Mouse (Mus musculus): ENCODE measurements around the gene Tmem91. TPM values are rescaled to one million over a fixed set of nuclear protein-coding genes. Genes with fewer than 3 reads are reported as not detected.

Tmem91 gene
- polyA plus RNA-seq, 1 experiment from 2014 or later, result 2.2 TPM

DNA sequence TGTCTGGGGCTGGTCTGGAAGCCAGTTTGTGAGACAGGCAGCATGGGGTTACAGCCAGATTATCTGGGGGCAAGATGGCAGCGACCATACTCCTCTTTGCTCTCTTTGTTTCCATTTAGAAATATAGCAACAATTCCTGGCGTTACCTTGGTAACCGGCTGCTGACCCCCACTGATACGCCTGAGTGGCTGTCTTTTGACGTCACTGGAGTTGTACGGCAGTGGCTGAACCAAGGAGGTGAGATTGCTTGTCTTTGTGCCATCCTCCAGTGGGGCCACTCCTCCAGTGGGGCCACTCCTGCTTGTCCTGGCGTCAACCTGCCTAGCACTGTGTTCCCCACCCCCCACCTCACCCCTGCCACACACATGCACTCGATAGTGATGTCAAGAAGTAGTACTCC lies 19.1 kb upstream of the Tmem91 start:
- Histone ChIP-seq H3K36me3 (ENCODE audit: control insufficient read depth, insufficient read depth, low read length) (peaks cover 29% of the 10 kb centered on the region), H3K27me3 (ENCODE audit: control insufficient read depth, insufficient read depth, low read length) (no peaks in the 10 kb centered on the region), H3K27ac (replicated peaks in 1 of 2; ENCODE audit: control insufficient read depth in 1 of 2, insufficient read depth in 1 of 2, low read depth in 2 of 2, low read length in 2 of 2) (no peak overlapping the region), H3K4me2 (ENCODE audit: low read length) (no peak overlapping the region), H3K9ac (ENCODE audit: low read length) (no peak overlapping the region), H3K9me3 (ENCODE audit: control insufficient read depth, low read length) (no peaks in the 10 kb centered on the region), H3K4me3 (ENCODE audit: control insufficient read depth in 1 of 2, insufficient read depth in 1 of 2, low read depth in 1 of 2, low read length in 2 of 2) (no peak overlapping the region), H3K4me1 (ENCODE audit: control insufficient read depth in 2 of 2, insufficient read depth in 2 of 2, low read length in 2 of 2) (no peaks in the 10 kb centered on the region; a peak in 1 of 4 replicates)
- no peak for ATAC-seq (ENCODE audit: insufficient number of reproducible peaks, insufficient read depth, low FRiP score, low read depth)
- WGBS, result 68% methylated on average over 8 of the region's 8 CpGs

DNA sequence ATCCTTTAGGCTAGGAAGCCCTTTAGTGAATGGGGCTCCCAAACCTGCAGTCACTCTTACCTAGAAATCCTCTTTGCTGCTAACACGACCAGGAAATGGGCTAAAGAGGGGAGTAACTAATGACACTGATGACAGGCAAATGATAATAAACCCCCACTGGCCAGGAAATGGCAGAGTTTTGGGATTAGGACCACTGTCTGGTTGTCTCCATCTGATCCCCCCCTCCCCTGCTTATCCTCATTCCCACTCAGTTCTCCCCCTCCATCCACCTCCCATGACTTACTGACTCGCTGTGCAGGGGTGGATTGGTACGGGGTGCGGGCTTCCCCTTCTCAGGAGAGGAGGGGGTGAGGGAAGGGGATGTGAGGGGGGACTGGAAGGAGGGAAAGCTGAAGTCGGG lies 15.1 kb upstream of the Tmem91 start:
- peaks cover 5% of the 10 kb centered on the region; the same call in 1 of the 2 replicates for H3K36me3 ChIP-seq (ENCODE audit: control insufficient read depth, insufficient read depth, low read length)
- H3K27ac ChIP-seq (replicated peaks in 1 of 2; ENCODE audit: control insufficient read depth in 1 of 2, insufficient read depth in 1 of 2, low read depth in 2 of 2, low read length in 2 of 2), result peak overlapping the region in 1 of 2 experiments; percentile 80; a peak in 2 of 4 replicates
- no peaks in the 10 kb centered on the region for H3K27me3 ChIP-seq (ENCODE audit: control insufficient read depth, insufficient read depth, low read length)
- no peaks in the 10 kb centered on the region for H3K9me3 ChIP-seq (ENCODE audit: control insufficient read depth, low read length)
- 30% methylated on average over 5 of the region's 5 CpGs for WGBS
- H3K4me2 ChIP-seq (ENCODE audit: low read length), result peak overlapping the region; percentile 98
- H3K9ac ChIP-seq (ENCODE audit: low read length), result no peak overlapping the region
- H3K4me1 ChIP-seq (ENCODE audit: control insufficient read depth in 2 of 2, insufficient read depth in 2 of 2, low read length in 2 of 2), result peaks cover 7 to 13% of the 10 kb centered on the region in 2 experiments
- peak overlapping the region in 1 of 2 experiments; percentile 67; a peak in 3 of 4 replicates for H3K4me3 ChIP-seq (ENCODE audit: control insufficient read depth in 1 of 2, insufficient read depth in 1 of 2, low read depth in 1 of 2, low read length in 2 of 2)
- no peak for ATAC-seq (ENCODE audit: insufficient number of reproducible peaks, insufficient read depth, low FRiP score, low read depth)

DNA sequence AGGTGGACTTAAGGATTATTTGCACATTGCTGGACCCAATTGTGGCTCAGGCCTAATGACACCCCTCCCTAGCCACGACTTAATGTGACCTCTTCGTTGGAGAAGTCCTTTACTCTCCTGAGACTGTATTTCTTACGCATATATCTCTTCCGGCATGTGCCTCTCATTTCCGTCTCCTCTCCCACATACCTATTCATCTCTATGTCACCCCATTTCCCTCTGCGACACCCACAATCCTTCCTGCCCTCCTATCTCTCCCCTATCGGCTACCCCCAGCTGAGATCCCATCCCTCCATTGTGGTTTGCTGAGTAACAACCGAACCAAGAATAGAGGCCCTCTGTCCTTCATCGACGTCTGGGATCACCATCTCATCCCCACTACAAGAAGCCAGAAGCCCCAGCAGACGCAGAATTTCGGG lies 14.6 kb upstream of the Tmem91 start:
- peaks cover 7 to 13% of the 10 kb centered on the region in 2 experiments for H3K4me1 ChIP-seq (ENCODE audit: control insufficient read depth in 2 of 2, insufficient read depth in 2 of 2, low read length in 2 of 2)
- H3K4me3 ChIP-seq (ENCODE audit: control insufficient read depth in 1 of 2, insufficient read depth in 1 of 2, low read depth in 1 of 2, low read length in 2 of 2), result peak overlapping the region; percentile 67 to 73
- WGBS, result 7% methylated on average over 12 of the region's 12 CpGs
- peak overlapping the region in 1 of 2 experiments; percentile 80; a peak in 2 of 4 replicates for H3K27ac ChIP-seq (replicated peaks in 1 of 2; ENCODE audit: control insufficient read depth in 1 of 2, insufficient read depth in 1 of 2, low read depth in 2 of 2, low read length in 2 of 2)
- no peaks in the 10 kb centered on the region for H3K27me3 ChIP-seq (ENCODE audit: control insufficient read depth, insufficient read depth, low read length)
- peak overlapping the region; percentile 98 for H3K4me2 ChIP-seq (ENCODE audit: low read length)
- 0 out of 2 replicates have a peak, but pooled peaks cover 1% of the 10 kb centered on the region for H3K36me3 ChIP-seq (ENCODE audit: control insufficient read depth, insufficient read depth, low read length)
- no peak for ATAC-seq (ENCODE audit: insufficient number of reproducible peaks, insufficient read depth, low FRiP score, low read depth)
- peak overlapping the region; percentile 76 for H3K9ac ChIP-seq (ENCODE audit: low read length)
- no peaks in the 10 kb centered on the region for H3K9me3 ChIP-seq (ENCODE audit: control insufficient read depth, low read length)

DNA sequence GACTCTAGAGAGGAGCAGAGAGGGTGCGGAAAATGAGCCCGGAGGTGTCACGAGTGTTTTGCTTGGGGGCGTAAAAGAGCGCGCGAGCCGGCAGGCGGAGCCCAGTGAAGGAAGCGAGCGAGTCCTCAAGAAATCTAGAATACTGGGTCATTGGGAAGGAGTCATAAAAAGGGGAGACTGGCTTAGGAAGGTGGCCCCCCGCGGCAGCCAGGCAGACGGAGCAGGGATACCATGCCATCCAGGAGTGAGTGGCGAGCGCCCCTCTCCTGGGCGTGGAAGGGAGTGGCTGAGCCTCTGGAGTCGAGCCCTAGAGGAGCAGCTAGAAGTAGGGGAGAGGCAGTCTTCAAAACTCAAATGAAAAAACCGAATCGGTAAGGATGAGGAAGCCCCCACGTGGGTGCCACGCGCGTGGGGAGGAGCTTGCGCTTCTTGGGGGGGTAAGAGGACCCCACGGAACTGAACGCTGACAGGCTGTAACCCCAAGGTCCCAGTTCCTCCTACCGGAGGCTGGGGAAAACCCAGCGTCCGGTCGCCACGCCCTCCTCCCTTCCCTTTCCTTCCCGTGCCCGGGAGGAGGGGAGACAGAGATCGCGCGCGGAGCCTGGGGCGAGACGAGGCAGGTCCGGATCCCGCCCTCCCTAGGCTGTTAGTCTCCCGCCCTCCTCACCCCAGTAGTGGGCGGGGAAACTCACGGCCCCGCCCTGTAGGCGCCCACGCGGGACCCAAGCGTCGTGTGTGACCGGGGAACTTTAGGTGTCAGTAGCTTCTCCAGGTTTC lies 14.0 kb upstream of the Tmem91 start:
- Histone ChIP-seq H3K4me3 (ENCODE audit: control insufficient read depth in 1 of 2, insufficient read depth in 1 of 2, low read depth in 1 of 2, low read length in 2 of 2) (peak overlapping the region; percentile 67 to 73), H3K4me2 (ENCODE audit: low read length) (peak overlapping the region; percentile 98), H3K9me3 (ENCODE audit: control insufficient read depth, low read length) (no peaks in the 10 kb centered on the region), H3K27ac (replicated peaks in 1 of 2; ENCODE audit: control insufficient read depth in 1 of 2, insufficient read depth in 1 of 2, low read depth in 2 of 2, low read length in 2 of 2) (peak overlapping the region; percentile 26 to 80), H3K4me1 (ENCODE audit: control insufficient read depth in 2 of 2, insufficient read depth in 2 of 2, low read length in 2 of 2) (peaks cover 7 to 13% of the 10 kb centered on the region in 2 experiments), H3K27me3 (ENCODE audit: control insufficient read depth, insufficient read depth, low read length) (no peaks in the 10 kb centered on the region), H3K36me3 (ENCODE audit: control insufficient read depth, insufficient read depth, low read length) (no peaks in the 10 kb centered on the region), H3K9ac (ENCODE audit: low read length) (peak overlapping the region; percentile 76)
- under 1% methylated on average over 43 of the region's 52 CpGs for WGBS
- ATAC-seq (ENCODE audit: insufficient number of reproducible peaks, insufficient read depth, low FRiP score, low read depth), result peak; percentile 71

DNA sequence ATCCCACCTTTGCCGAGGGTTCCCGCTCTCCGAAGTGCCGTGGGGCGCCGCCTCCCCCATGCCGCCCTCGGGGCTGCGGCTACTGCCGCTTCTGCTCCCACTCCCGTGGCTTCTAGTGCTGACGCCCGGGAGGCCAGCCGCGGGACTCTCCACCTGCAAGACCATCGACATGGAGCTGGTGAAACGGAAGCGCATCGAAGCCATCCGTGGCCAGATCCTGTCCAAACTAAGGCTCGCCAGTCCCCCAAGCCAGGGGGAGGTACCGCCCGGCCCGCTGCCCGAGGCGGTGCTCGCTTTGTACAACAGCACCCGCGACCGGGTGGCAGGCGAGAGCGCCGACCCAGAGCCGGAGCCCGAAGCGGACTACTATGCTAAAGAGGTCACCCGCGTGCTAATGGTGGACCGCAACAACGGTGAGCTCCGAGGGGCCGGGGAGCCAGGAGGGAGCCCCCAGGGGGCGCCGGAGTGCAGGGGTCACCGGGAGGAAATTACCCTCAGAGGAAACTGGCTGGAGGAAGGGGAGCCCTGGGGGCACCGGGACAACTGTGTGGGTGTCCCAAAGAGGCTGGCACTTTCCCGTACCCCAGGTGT lies 12.9 kb upstream of the Tmem91 start:
- Histone ChIP-seq H3K9me3 (ENCODE audit: control insufficient read depth, low read length) (no peaks in the 10 kb centered on the region), H3K9ac (ENCODE audit: low read length) (peak overlapping the region; percentile 76), H3K27ac (replicated peaks in 1 of 2; ENCODE audit: control insufficient read depth in 1 of 2, insufficient read depth in 1 of 2, low read depth in 2 of 2, low read length in 2 of 2) (peak overlapping the region; percentile 52 to 80; a peak in 3 of 4 replicates), H3K27me3 (ENCODE audit: control insufficient read depth, insufficient read depth, low read length) (no peaks in the 10 kb centered on the region), H3K4me1 (ENCODE audit: control insufficient read depth in 2 of 2, insufficient read depth in 2 of 2, low read length in 2 of 2) (peaks cover 9 to 13% of the 10 kb centered on the region in 2 experiments), H3K36me3 (ENCODE audit: control insufficient read depth, insufficient read depth, low read length) (no peaks in the 10 kb centered on the region), H3K4me2 (ENCODE audit: low read length) (peak overlapping the region; percentile 98), H3K4me3 (ENCODE audit: control insufficient read depth in 1 of 2, insufficient read depth in 1 of 2, low read depth in 1 of 2, low read length in 2 of 2) (peak overlapping the region; percentile 67 to 73)
- no peak for ATAC-seq (ENCODE audit: insufficient number of reproducible peaks, insufficient read depth, low FRiP score, low read depth)
- under 1% methylated on average over 46 of the region's 47 CpGs for WGBS

DNA sequence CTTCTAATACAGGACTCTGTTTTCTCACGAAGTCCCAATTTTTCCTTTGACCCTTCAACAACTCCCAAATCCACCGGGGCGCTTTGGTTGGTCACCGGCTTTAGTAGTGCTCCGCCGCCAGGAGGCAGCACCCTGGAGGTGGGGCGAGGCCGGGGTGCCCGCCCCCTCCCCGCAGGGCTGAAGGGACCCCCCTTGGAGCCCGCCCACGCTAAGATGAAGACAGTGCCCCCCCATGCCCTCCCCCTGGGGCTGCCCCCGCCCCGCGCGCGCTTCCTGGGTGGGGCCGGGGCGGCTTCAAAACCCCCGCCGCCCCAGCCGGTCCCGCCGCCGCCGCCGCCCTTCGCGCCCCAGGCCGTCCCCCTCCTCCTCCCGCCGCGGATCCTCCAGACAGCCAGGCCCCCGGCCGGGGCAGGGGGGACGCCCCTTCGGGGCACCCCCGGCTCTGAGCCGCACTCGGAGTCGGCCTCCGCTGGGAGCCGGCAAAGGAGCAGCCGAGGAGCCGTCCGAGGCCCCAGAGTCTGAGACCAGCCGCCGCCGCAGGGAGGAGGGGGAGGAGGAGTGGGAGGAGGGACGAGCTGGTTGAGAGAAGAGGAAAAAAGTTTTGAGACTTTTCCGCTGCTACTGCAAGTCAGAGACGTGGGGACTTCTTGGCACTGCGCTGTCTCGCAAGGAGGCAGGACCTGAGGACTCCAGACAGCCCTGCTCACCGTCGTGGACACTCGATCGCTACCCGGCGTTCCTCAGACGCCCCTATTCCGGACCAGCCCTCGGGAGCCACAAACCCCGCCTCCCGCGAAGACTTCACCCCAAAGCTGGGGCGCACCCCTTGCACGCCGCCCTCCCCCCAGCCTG lies 11.9 kb upstream of the Tmem91 start, which contains the start of gene Tgfb1:
TSS of gene Tgfb1 (plus strand) at position 323 of the 852 bp plus-strand sequence.
- peak within 1 kb of the TSS; percentile 98 for H3K4me2 ChIP-seq (ENCODE audit: low read length)
- peaks cover 9 to 13% of the 10 kb centered on the region in 2 experiments for H3K4me1 ChIP-seq (ENCODE audit: control insufficient read depth in 2 of 2, insufficient read depth in 2 of 2, low read length in 2 of 2)
- no peaks in the 10 kb centered on the region for H3K9me3 ChIP-seq (ENCODE audit: control insufficient read depth, low read length)
- H3K4me3 ChIP-seq (ENCODE audit: control insufficient read depth in 1 of 2, insufficient read depth in 1 of 2, low read depth in 1 of 2, low read length in 2 of 2), result peak within 1 kb of the TSS; percentile 67 to 73
- no peaks in the 10 kb centered on the region for H3K27me3 ChIP-seq (ENCODE audit: control insufficient read depth, insufficient read depth, low read length)
- peak; percentile 28 for ATAC-seq (ENCODE audit: insufficient number of reproducible peaks, insufficient read depth, low FRiP score, low read depth)
- H3K27ac ChIP-seq (replicated peaks in 1 of 2; ENCODE audit: control insufficient read depth in 1 of 2, insufficient read depth in 1 of 2, low read depth in 2 of 2, low read length in 2 of 2), result peak within 1 kb of the TSS; percentile 52 to 80; a peak in 3 of 4 replicates
- under 1% methylated on average over 49 of the region's 69 CpGs for WGBS
- H3K36me3 ChIP-seq (ENCODE audit: control insufficient read depth, insufficient read depth, low read length), result no peaks in the 10 kb centered on the region
- H3K9ac ChIP-seq (ENCODE audit: low read length), result peak within 1 kb of the TSS; percentile 76

DNA sequence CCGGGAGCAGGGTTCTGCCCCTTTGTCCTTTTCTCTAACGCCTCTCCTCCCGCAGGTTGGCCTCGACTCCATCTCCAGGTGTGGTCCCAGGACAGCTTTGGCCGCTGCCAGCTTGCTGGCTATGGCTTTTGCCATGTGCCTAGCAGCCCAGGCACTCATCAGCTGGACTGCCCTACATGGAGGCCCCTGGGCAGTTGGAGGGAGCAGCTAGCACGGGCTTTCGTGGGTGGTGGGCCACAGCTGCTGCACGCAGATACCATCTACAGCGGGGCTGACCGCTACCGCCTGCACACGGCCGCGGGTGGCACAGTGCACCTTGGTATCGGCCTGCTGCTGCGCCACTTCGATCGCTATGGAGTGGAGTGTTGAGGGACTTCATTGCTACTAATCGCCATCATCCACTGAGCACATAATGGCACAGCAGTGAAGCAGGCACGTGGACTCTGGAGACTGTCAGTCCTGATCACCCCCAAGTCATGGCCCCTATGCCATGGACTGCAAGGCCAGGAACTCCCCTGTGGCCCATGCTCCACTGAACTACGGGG lies 11.0 kb upstream of the Tmem91 start:
- Histone ChIP-seq H3K36me3 (ENCODE audit: control insufficient read depth, insufficient read depth, low read length) (no peaks in the 10 kb centered on the region), H3K4me2 (ENCODE audit: low read length) (peak overlapping the region; percentile 98), H3K9ac (ENCODE audit: low read length) (no peak overlapping the region), H3K27me3 (ENCODE audit: control insufficient read depth, insufficient read depth, low read length) (no peaks in the 10 kb centered on the region), H3K4me1 (ENCODE audit: control insufficient read depth in 2 of 2, insufficient read depth in 2 of 2, low read length in 2 of 2) (peaks cover 11 to 19% of the 10 kb centered on the region in 2 experiments), H3K9me3 (ENCODE audit: control insufficient read depth, low read length) (no peaks in the 10 kb centered on the region), H3K27ac (replicated peaks in 1 of 2; ENCODE audit: control insufficient read depth in 1 of 2, insufficient read depth in 1 of 2, low read depth in 2 of 2, low read length in 2 of 2) (no peak overlapping the region), H3K4me3 (ENCODE audit: control insufficient read depth in 1 of 2, insufficient read depth in 1 of 2, low read depth in 1 of 2, low read length in 2 of 2) (peak overlapping the region; percentile 67 to 73; a peak in 3 of 4 replicates)
- ATAC-seq (ENCODE audit: insufficient number of reproducible peaks, insufficient read depth, low FRiP score, low read depth), result no peak
- 69% methylated on average over 21 of the region's 21 CpGs for WGBS
